Mouse (Mus musculus) frontal cortex, adult (tissue): ENCODE results near the gene Akap13.
"Not testable (repeated sequence)": the region's sequence is repeated elsewhere in the genome, so short reads cannot be mapped to it uniquely, and the experiment has no call there.

Experiments
- ATAC-seq: cut with Nextera tagmentation; 2 replicates; pipeline ENCODE4 v1.9.2; 2017; ENCODE audit warnings: mild to moderate bottlenecking, moderate library complexity, mixed read lengths; ENCODE audit not compliant: low TSS enrichment

Gene Akap13

GRCm38 (mm10) chr7:75715026-75715425 lies 259.7 kb downstream of the Akap13 start:
- ATAC-seq = no peak

GRCm38 (mm10) chr7:75715939-75716338 lies 260.6 kb downstream of the Akap13 start:
- ATAC-seq = no peak

GRCm38 (mm10) chr7:75717349-75717748 lies 262.0 kb downstream of the Akap13 start:
- no peak for ATAC-seq

GRCm38 (mm10) chr7:75721302-75721701 lies 266.0 kb downstream of the Akap13 start:
- ATAC-seq = no peak

- ATAC-seq = no peak
Measured at GRCm38 (mm10) chr7:75724012-75724411, 268.7 kb downstream of the Akap13 start.

- no peak for ATAC-seq
Measured at GRCm38 (mm10) chr7:75725899-75726298, 270.6 kb downstream of the Akap13 start.

- ATAC-seq = 0 out of 2 replicates have a peak, but pooled peaks have one; percentile 27
Measured at GRCm38 (mm10) chr7:75726867-75727266, 271.5 kb downstream of the Akap13 start.

GRCm38 (mm10) chr7:75729652-75730051 lies 274.3 kb downstream of the Akap13 start:
- no peak for ATAC-seq

- no peak for ATAC-seq
Measured at GRCm38 (mm10) chr7:75730216-75730615, 274.9 kb downstream of the Akap13 start.

- ATAC-seq = no peak
Measured at GRCm38 (mm10) chr7:75731951-75732350, 276.6 kb downstream of the Akap13 start.

- ATAC-seq = peak; percentile 80
Measured at GRCm38 (mm10) chr7:75733166-75733565, 277.8 kb downstream of the Akap13 start.

GRCm38 (mm10) chr7:75739075-75739725 lies 283.9 kb downstream of the Akap13 start:
- ATAC-seq = peak; percentile 99

GRCm38 (mm10) chr7:75744528-75744927 lies 289.2 kb downstream of the Akap13 start:
- ATAC-seq = no peak

GRCm38 (mm10) chr7:75744978-75745638 lies 289.8 kb downstream of the Akap13 start:
- ATAC-seq = no peak

GRCm38 (mm10) chr7:75745969-75746368 lies 290.6 kb downstream of the Akap13 start:
- not testable (repeated sequence) for ATAC-seq

- no peak for ATAC-seq
Measured at GRCm38 (mm10) chr7:75750581-75750980, 295.2 kb downstream of the Akap13 start.

GRCm38 (mm10) chr7:75751161-75751803 lies 295.9 kb downstream of the Akap13 start:
- no peak for ATAC-seq

- no peak for ATAC-seq
Measured at GRCm38 (mm10) chr7:75752442-75753191, 297.3 kb downstream of the Akap13 start.

- no peak for ATAC-seq
Measured at GRCm38 (mm10) chr7:75753192-75753783, 298.0 kb downstream of the Akap13 start.

- no peak for ATAC-seq
Measured at GRCm38 (mm10) chr7:75754587-75755499, 299.5 kb downstream of the Akap13 start.
